Mouse (Mus musculus): Measurements from ENCODE around the gene Hmga1. TPM values are rescaled to one million over a fixed set of nuclear protein-coding genes. Genes with fewer than 3 reads are reported as not detected.
A peak's percentile ranks its signal among the peaks of the same experiment; 100 is the strongest.

The Hmga1 gene
- total and polyA plus RNA-seq, 3 experiments = 12.2 to 38.9 (median 26.8) TPM

- no peak for DNase-seq
Measured at GRCm38 (mm10) chr17:27559596-27559995, 3.3 kb downstream of the Hmga1 start.

GRCm38 (mm10) chr17:27560926-27561480 lies 4.7 kb downstream of the Hmga1 start:
- DNase-seq = peak; percentile 63

- peak; percentile 92 for DNase-seq
Measured at GRCm38 (mm10) chr17:27561809-27562526, 5.7 kb downstream of the Hmga1 start.

GRCm38 (mm10) chr17:27563771-27564244 lies 7.5 kb downstream of the Hmga1 start:
- DNase-seq = peak; percentile 7

- peak; percentile 11 for DNase-seq
Measured at GRCm38 (mm10) chr17:27564391-27565162, 8.3 kb downstream of the Hmga1 start.

- peak; percentile 99 for DNase-seq
Measured at GRCm38 (mm10) chr17:27565163-27565941, 9.1 kb downstream of the Hmga1 start, which contains the start of gene AI413582. TSS of gene AI413582 (minus strand) at chr17:27565756.

GRCm38 (mm10) chr17:27565942-27566267 lies 9.6 kb downstream of the Hmga1 start:
- no peak for DNase-seq

GRCm38 (mm10) chr17:27568228-27568627 lies 11.9 kb downstream of the Hmga1 start:
- DNase-seq = no peak

GRCm38 (mm10) chr17:27571315-27571714 lies 15.0 kb downstream of the Hmga1 start:
- DNase-seq = peak; percentile 30

GRCm38 (mm10) chr17:27573772-27574320 lies 17.5 kb downstream of the Hmga1 start:
- no peak for DNase-seq

- peak; percentile 83 for DNase-seq
Measured at GRCm38 (mm10) chr17:27574470-27575115, 18.3 kb downstream of the Hmga1 start.

- DNase-seq = no peak
Measured at GRCm38 (mm10) chr17:27575116-27575776, 18.9 kb downstream of the Hmga1 start.

- no peak for DNase-seq
Measured at GRCm38 (mm10) chr17:27576056-27576455, 19.8 kb downstream of the Hmga1 start.

GRCm38 (mm10) chr17:27577468-27577867 lies 21.2 kb downstream of the Hmga1 start:
- DNase-seq = no peak

GRCm38 (mm10) chr17:27578487-27578886 lies 22.2 kb downstream of the Hmga1 start:
- DNase-seq = no peak

GRCm38 (mm10) chr17:27579816-27580215 lies 23.5 kb downstream of the Hmga1 start:
- no peak for DNase-seq

- DNase-seq = no peak
Measured at GRCm38 (mm10) chr17:27580392-27581068, 24.2 kb downstream of the Hmga1 start.

- DNase-seq = no peak
Measured at GRCm38 (mm10) chr17:27583185-27583894, 27.0 kb downstream of the Hmga1 start.

GRCm38 (mm10) chr17:27586661-27587060 lies 30.4 kb downstream of the Hmga1 start:
- DNase-seq = no peak
